Mouse (Mus musculus): Measurements from ENCODE around the gene Aldh18a1.

- no peak for TF ChIP-seq MAFK (IDR thresholded peaks at IDR 0.05; ENCODE audit: insufficient read depth, low read depth, low read length)
- no peak for TF ChIP-seq ZNF384 (IDR thresholded peaks at IDR 0.05; ENCODE audit: low read depth, low read length)
- no peak for TF ChIP-seq HCFC1 (IDR thresholded peaks at IDR 0.05; ENCODE audit: borderline replicate concordance, insufficient read depth, low read length)
Observed at GRCm38 (mm10) chr19:40506965-40507364, 81.3 kb downstream of the Aldh18a1 start.

Data from ES-E14 (cell line).